ENCODE assay signal across 8 mouse cellular contexts in genomic region chr5:106560631-106561498, GRCm38 (mm10). TPM values are rescaled to one million over a fixed set of nuclear protein-coding genes. Genes with fewer than 3 reads are reported as not detected.
DNase-seq lines count a peak whose midpoint lies in the region; ATAC-seq lines count a peak whose summit lies in the region.

No protein-coding gene starts in this region.

- no peak overlapping the region for H3K27ac ChIP-seq in liver, embryonic 11.5 days (ENCODE audit: low read depth, low read length)
- H3K27ac ChIP-seq in heart, embryonic 15.5 days = no peak overlapping the region
- H3K27ac ChIP-seq in liver, embryonic 13.5 days = no peak overlapping the region

- H3K4me2 ChIP-seq in liver, embryonic 11.5 days = peak overlapping the region; percentile 41
- peak overlapping the region; percentile 69 for H3K4me2 ChIP-seq in heart, embryonic 15.5 days
- peak overlapping the region; percentile 41 for H3K4me2 ChIP-seq in liver, embryonic 13.5 days

- H3K27me3 ChIP-seq in liver, embryonic 11.5 days (replicated peaks; ENCODE audit: control insufficient read depth, insufficient read depth, low read length) = peaks cover 75% of the 10 kb centered on the region
- H3K27me3 ChIP-seq in heart, embryonic 15.5 days = peaks cover 95% of the 10 kb centered on the region
- H3K27me3 ChIP-seq in liver, embryonic 13.5 days = peaks cover 90% of the 10 kb centered on the region

- WGBS in liver, embryonic 11.5 days = 7% methylated on average over 40 of the region's 40 CpGs
- 4% methylated on average over 40 of the region's 40 CpGs for WGBS in heart, embryonic 15.5 days
- 8% methylated on average over 40 of the region's 40 CpGs for WGBS in liver, embryonic 13.5 days (ENCODE audit: insufficient replicate concordance)

- intact Hi-C loops in left cerebral cortex, postnatal 14 days (cut with DNase I) = loop anchor here (5.0 kb wide), 1 partner anchor 89 kb away; no protein-coding TSS in a partner anchor

- H3K9ac ChIP-seq in liver, embryonic 11.5 days (ENCODE audit: low read depth, low read length) = no peak overlapping the region
- H3K9ac ChIP-seq in heart, embryonic 15.5 days = peak overlapping the region; percentile 21; the same call in 1 of the 2 replicates
- no peak overlapping the region for H3K9ac ChIP-seq in liver, embryonic 13.5 days

- H3K4me3 ChIP-seq in liver, embryonic 11.5 days (ENCODE audit: low read depth, low read length) = peak overlapping the region; percentile 27
- peak overlapping the region; percentile 42 for H3K4me3 ChIP-seq in heart, embryonic 15.5 days
- no peak overlapping the region; the same call in 1 of the 2 replicates for H3K4me3 ChIP-seq in liver, embryonic 13.5 days (replicated peaks)

- no peaks in the 10 kb centered on the region for H3K36me3 ChIP-seq in liver, embryonic 11.5 days (ENCODE audit: control insufficient read depth, insufficient read depth, low read length)
- H3K36me3 ChIP-seq in heart, embryonic 15.5 days = no peaks in the 10 kb centered on the region
- H3K36me3 ChIP-seq in liver, embryonic 13.5 days = no peaks in the 10 kb centered on the region

- H3K4me1 ChIP-seq in liver, embryonic 11.5 days (replicated peaks; ENCODE audit: control insufficient read depth, insufficient read depth, low read length) = no peaks in the 10 kb centered on the region
- H3K4me1 ChIP-seq in heart, embryonic 15.5 days (replicated peaks) = peaks cover 10% of the 10 kb centered on the region
- H3K4me1 ChIP-seq in liver, embryonic 13.5 days (replicated peaks) = no peaks in the 10 kb centered on the region; the same call in 1 of the 2 replicates

- no peak for ATAC-seq in liver, embryonic 11.5 days (replicated peaks; ENCODE audit: low FRiP score)
- no peak for ATAC-seq in heart, embryonic 15.5 days (replicated peaks; ENCODE audit: insufficient number of reproducible peaks, insufficient read depth, low FRiP score, low read depth)
- no peak for ATAC-seq in liver, embryonic 13.5 days (ENCODE audit: low read depth)

- H3K9me3 ChIP-seq in liver, embryonic 11.5 days (ENCODE audit: control insufficient read depth, low read length) = no peaks in the 10 kb centered on the region
- no peaks in the 10 kb centered on the region for H3K9me3 ChIP-seq in heart, embryonic 15.5 days (replicated peaks)
- no peaks in the 10 kb centered on the region for H3K9me3 ChIP-seq in liver, embryonic 13.5 days (replicated peaks)

- DNase-seq in liver, embryonic 11.5 days (ENCODE audit: low spot score) = no peak
- no peak for DNase-seq in liver
- peak; percentile 83 for DNase-seq in cerebellum, adult 9-11 months
- no peak for DNase-seq in liver, embryonic 13.5 days
- peak; percentile 44 for DNase-seq in testis, postnatal 10 days (ENCODE audit: low spot score)
- DNase-seq in left cerebral cortex, postnatal 14 days (ENCODE audit: low spot score in 2 of 2) = no peak
- DNase-seq in ovary, adult 18-20 months (ENCODE audit: low spot score) = no peak

RNA-seq across cellular contexts. Expression of gene Gm17304, which starts 48.0 kb away (rescaled TPM):
- polyA plus RNA-seq in liver, embryonic 11.5 days (2014; fragmentation: Nextera tagmentation; extraction: Ambion mirVana) = not detected in 2 replicates
- not detected in 2 replicates for polyA plus RNA-seq in heart, embryonic 15.5 days (2015; fragmentation: Nextera tagmentation; extraction: Ambion mirVana)
- polyA plus RNA-seq in liver, embryonic 13.5 days (2015; fragmentation: Nextera tagmentation; extraction: Ambion mirVana) = not detected in 2 replicates
- total RNA-seq in left cerebral cortex, postnatal 14 days (2021) = not detected

Comparison
In these comparisons a context has a peak if more than half of its experiments do, and no peak if none do; other contexts are left out.
1. DNase-seq: peak in cerebellum, adult 9-11 months (single experiment) and testis, postnatal 10 days (single experiment); none in liver, embryonic 11.5 days (single experiment), liver (single experiment), liver, embryonic 13.5 days (single experiment), left cerebral cortex, postnatal 14 days (0 of 2) and ovary, adult 18-20 months (single experiment).
2. Peak in every context shown above with its lines, with median percentiles within 50 percentile points of each other: H3K4me2 ChIP-seq.